Mouse (Mus musculus) sigmoid colon, adult 10 weeks (tissue): ENCODE data around the gene 9530002B09Rik. TPM values are rescaled to one million over a fixed set of nuclear protein-coding genes. Genes with fewer than 3 reads are reported as not detected.

ENCODE experiments used
- polyA plus RNA-seq: library from polyadenylated mRNA; stranded (reverse); fragments of 350-450 nt; fragmentation: Illumina TruSeq; extraction: RNeasy Lipid Tissue Mini Kit (QIAGEN cat#74804); gene quantifications from one replicate; pipeline ENCODE4 v1.2.3, GENCODE M21; 2014; ENCODE audit warnings: low read depth, low replicate concordance

The 9530002B09Rik gene
- not detected for polyA plus RNA-seq

DNA sequence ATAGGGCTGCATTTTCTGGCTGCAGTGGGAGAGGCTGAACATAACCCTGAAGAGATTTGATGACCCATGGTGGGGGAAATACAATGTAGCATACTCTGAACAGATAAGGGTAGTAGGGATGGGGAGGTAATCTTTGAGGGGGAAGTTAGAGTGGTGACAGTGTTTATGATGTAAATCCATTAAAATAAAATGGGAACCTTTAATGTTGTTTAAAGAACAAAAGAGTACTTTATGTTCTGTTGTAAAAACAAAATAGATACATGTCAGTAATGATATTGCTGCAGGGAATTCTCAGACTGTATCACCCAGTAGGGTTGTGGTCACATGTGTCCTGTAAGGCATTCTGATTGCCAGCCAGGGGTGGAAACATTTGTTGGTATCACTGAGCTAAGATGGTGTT is at the start of gene 9530002B09Rik:
TSS of gene 9530002B09Rik (plus strand) at position 301 of the 400 bp plus-strand sequence.

Other genes starting within 250 kb of the 9530002B09Rik start
- 133 TPM for gene Ppt1, start 147.0 kb downstream of the 9530002B09Rik start, polyA plus RNA-seq
- 114 TPM for gene Cap1, start 196.8 kb downstream of the 9530002B09Rik start, polyA plus RNA-seq